Mouse (Mus musculus) embryo, embryonic 10.5 days (tissue): ENCODE data around the gene Znrf2.
"Not testable (repeated sequence)": the region's sequence is repeated elsewhere in the genome, so short reads cannot be mapped to it uniquely, and the experiment has no call there.

Experiments used
- DNase-seq: peaks from one replicate; pipeline ENCODE4 v3.0.0-alpha.2; 2015; ENCODE audit warnings: low spot score

Znrf2 gene

GRCm38 (mm10) chr6:54851778-54852177, 35.1 kb downstream of the Znrf2 start:
- DNase-seq: no peak

GRCm38 (mm10) chr6:54852669-54853068, 36.0 kb downstream of the Znrf2 start:
- DNase-seq: no peak

GRCm38 (mm10) chr6:54854859-54855258, 38.1 kb downstream of the Znrf2 start:
- no peak for DNase-seq

- DNase-seq: peak; percentile 55
These were observed 39.3 kb downstream of the Znrf2 start for GRCm38 (mm10) chr6:54855801-54856583.

- DNase-seq: not testable (repeated sequence)
These were observed 42.4 kb downstream of the Znrf2 start for GRCm38 (mm10) chr6:54859159-54859558.

- DNase-seq: no peak
These were observed 43.5 kb downstream of the Znrf2 start for GRCm38 (mm10) chr6:54860180-54860579.

GRCm38 (mm10) chr6:54866731-54867410, 50.2 kb downstream of the Znrf2 start:
- no peak for DNase-seq

- DNase-seq: no peak
These were observed 50.7 kb downstream of the Znrf2 start for GRCm38 (mm10) chr6:54867411-54867745.

- DNase-seq: no peak
These were observed 56.3 kb downstream of the Znrf2 start for GRCm38 (mm10) chr6:54873029-54873428.

- DNase-seq: peak; percentile 9
These were observed 60.1 kb downstream of the Znrf2 start for GRCm38 (mm10) chr6:54876782-54877181.

- DNase-seq: no peak
These were observed 60.9 kb downstream of the Znrf2 start for GRCm38 (mm10) chr6:54877651-54878050.

GRCm38 (mm10) chr6:54878546-54878945, 61.8 kb downstream of the Znrf2 start:
- DNase-seq: no peak

GRCm38 (mm10) chr6:54880086-54880485, 63.4 kb downstream of the Znrf2 start:
- no peak for DNase-seq

GRCm38 (mm10) chr6:54883424-54883823, 66.7 kb downstream of the Znrf2 start:
- DNase-seq: no peak

GRCm38 (mm10) chr6:54886195-54886594, 69.5 kb downstream of the Znrf2 start:
- no peak for DNase-seq

- DNase-seq: no peak
These were observed 73.5 kb downstream of the Znrf2 start for GRCm38 (mm10) chr6:54890221-54890620.

GRCm38 (mm10) chr6:54891384-54891783, 74.7 kb downstream of the Znrf2 start:
- no peak for DNase-seq

- no peak for DNase-seq
These were observed 83.5 kb downstream of the Znrf2 start for GRCm38 (mm10) chr6:54900256-54900655.

- DNase-seq: no peak
These were observed 85.8 kb downstream of the Znrf2 start for GRCm38 (mm10) chr6:54902547-54902946.

- no peak for DNase-seq
These were observed 89.6 kb downstream of the Znrf2 start for GRCm38 (mm10) chr6:54906053-54907040.

- DNase-seq: no peak
These were observed 98.3 kb downstream of the Znrf2 start for GRCm38 (mm10) chr6:54914977-54915376.

- no peak for DNase-seq
These were observed 99.4 kb downstream of the Znrf2 start for GRCm38 (mm10) chr6:54916163-54916562.
